Mouse (Mus musculus) regulatory T cell (primary cell): ENCODE measurements around the gene Gm5741.

Source experiments
- in situ Hi-C: fragments of 300-600 bp; cut with MboI, MseI; formaldehyde crosslinking; loops from one replicate; pipeline ENCODE4 v1.15.1; 2025; ENCODE audit warnings: high pct_unique_total_duplicates

Gene Gm5741

DNA sequence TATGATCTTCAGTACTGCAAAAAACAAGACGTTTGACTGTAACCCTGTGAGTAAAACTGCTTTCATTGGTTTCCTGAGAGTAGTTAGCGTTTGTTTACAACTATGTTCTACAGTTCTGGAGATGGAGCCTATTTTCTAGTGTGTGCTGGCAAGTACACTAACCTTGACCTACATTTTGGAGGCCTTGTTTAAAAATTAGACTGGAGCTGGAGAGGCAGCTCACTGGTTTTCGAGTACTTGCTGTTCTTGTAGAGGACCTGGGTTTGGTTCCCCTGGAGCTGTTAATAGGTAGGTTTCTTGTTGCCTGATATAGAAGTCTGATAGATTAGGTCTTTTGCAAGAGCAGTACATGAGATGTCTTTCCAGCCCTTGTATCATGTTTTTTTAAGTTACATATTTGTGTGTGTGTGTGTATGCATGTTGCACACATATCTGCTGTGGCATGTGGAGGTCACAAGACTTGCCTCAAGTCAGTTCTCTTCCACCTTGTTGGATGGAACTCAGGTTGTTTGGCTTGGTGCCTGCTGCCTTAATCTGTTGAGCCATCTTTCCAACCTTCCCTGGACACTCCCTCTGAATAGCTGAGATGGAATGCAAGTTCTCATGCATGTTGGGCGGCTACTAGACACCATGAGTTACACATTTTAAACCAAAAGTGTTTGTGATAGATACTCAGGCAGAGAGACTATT is 35.0 kb downstream of the Gm5741 start:
- in situ Hi-C loops = no loop called here

DNA sequence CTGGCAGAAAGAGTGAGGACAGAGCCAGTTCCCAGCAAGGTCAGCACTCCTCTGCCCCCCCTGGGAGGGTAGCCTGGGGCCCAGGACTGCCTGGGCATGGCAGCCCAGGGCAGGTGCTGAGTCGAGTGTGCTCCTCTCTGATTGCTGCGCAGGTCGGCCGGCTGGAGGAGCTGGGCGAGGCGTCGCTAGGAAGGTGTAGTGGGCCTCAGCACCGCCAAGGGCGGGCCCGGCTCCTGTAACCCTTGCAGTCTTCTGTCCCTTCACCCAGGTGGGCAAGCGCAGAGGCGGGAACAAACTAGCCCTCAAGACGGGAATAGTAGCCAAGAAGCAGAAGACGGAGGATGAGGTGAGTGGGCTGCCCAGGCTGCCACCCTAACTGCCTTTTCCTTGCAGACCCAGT is 38.5 kb downstream of the Gm5741 start:
- in situ Hi-C loops = no loop called here

DNA sequence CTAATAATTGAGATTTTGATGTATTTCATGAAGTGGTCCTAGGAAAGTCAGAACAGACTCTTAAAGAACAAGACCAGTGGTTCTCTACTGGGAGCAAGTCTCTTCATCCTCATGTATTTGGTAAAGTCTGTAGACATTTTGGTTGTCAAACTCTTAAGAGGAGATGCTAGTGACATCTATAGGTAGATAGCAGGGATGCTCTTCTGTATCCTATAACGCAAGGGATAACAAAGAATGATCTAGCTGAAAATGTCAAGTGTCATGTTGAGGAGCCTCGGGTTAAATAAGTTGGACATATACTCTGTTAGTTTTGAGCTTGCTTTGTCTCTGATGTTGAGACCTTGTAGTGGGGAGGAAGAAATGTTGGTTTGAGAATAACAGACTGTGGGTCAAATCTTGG is 39.9 kb downstream of the Gm5741 start:
- in situ Hi-C loops = no loop called here

DNA sequence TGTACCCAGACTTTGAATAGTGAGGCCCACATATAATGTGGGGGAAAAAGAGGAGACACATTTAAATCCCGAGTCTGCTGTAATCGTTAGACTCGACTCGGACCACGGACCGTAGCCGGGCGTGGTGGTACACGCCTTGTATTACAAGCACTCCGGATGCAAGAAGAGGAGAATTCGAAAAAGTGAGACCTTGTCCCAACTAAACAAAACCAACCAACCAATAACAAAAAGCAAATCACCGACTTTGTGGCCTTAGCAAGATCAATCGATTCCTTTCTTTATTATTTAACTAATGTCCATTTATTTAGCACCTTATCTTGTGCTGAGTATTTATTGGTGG is 40.3 kb downstream of the Gm5741 start:
- in situ Hi-C loops = no loop called here

DNA sequence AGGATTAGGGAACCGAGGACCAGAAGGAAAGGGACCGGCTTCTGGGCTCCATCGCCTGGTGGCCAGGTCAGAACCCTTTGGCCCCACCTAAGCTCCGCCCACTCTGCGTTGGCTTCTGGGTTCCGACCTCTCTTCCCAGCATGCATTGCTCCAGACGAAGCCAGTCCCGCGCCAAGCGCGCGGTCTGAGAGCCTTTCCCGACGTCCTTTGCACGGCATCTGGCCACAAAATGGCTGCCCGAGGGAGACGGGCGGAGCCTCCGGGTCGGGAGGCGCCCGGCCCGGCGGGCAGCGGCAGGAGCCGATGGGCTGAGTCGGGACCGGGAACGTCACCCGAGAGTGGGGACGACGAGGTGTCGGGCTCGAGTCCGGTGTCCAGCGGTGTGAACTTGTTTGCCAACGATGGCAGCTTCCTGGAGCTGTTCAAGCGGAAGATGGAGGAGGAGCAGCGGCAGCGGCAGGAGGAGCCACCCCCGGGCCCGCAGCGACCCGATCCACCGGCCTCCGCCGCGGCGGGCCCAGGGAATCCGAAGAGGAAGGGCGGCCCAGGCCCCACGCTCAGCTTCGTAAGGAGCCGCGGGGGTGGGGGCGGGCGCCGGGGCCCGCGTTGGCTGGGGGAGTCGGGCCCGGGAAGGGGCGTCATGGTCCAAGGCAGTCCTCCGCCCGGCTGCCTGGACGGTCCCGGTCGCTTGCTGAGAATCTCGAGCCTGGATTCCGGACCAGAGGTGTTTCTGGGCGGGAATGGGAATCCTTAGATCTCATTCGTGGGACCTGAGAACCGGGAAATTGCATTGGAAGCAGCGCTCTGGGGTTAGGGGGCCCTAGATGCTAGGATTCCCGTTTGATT is 40.9 kb downstream of the Gm5741 start, which contains the start of gene Trir:
Gene Trir, plus strand, starts transcription at position 154 of the 846 bp plus-strand sequence.
- in situ Hi-C loops = no loop called here

DNA sequence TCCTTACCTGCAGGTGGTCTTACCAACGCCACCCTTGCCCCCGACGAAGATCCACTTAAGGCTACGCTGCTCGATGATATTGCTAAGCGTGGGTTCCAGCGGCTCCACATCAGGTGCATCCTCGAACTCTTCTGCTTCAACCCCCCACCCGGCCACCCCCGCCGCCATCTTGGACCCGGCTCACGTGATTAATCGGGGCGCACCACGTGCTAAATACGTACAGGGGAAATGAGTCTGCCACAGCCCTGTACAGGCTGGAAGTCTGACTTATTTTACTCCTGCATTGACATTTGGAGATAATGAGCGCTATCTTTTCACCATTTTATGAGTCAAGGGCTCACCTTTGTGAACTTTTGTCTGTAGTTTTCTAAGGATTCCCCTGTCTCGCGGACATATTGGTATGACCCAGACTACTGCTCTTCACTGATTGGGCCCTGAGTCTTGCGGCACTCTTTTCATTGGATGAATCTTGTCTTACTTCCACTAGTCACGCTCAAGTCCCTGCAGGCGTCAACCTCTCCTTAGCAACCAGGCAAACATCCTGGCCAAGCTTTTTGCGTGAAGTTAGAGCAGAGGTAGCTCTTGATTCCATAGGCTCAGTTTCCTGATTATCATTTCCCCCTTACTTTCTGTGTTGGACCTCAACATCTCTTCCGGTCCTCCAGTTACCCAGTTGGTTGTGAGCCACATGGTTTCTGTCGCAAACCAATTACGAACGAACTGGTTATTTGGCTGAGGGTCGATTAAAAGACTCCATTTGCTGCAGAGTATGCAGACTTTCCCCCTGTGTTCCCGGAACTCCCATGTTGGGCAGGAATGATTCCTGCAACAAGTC is 42.5 kb downstream of the Gm5741 start, which contains the start of gene Asna1:
Gene Asna1, minus strand, starts transcription at position 184 of the 835 bp plus-strand sequence.
- in situ Hi-C loops = no loop called here

DNA sequence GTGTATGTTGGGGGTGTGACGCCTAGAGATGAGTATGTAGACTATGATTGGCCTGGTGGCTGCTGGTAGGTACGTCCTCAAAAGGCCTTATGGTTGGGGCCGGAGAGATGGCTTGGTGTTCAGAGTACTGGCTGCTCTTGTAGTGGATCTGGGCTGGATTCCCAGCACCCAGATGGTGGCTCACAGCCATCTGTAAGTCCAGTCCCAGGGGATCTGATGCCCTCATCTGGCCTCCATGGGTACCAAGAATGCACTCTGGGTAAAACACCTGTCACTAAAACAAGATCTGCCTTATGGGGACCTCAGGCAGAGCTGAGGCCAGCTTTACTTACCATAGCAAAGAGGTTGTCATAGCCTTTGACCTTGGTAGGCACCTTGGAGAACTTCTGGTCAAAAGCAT is 43.9 kb downstream of the Gm5741 start:
- in situ Hi-C loops = no loop called here

DNA sequence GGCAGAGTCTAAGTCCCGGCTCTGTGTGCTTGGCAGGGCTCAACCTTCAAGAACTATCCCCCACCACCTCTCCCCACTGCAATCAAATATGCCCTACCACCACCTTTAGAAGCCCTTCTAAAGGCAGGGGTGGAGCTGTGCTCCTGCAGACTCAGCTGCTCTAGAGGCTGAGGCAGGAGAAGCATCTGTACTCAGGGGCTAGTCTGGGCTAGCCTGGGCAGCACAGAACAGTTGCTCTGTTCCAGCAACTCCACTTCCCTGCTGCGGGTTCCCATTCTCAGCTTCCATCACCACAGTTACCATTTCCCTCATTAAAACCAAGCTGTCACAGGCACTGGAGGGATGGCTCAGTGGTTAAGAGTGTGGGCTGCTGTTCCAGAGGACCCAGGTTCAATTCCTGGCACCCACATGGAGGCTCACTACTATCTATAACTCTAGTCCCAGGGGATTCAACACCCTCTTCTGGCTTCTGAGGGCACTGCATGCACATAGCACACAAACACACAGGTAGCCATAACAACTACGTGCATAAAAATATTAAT is 46.2 kb downstream of the Gm5741 start:
- in situ Hi-C loops = no loop called here
